Mouse (Mus musculus): ENCODE measurements around the gene Rcbtb1. TPM values are rescaled to one million over a fixed set of nuclear protein-coding genes. Genes with fewer than 3 reads are reported as not detected.
"Not testable (repeated sequence)": the region's sequence is repeated elsewhere in the genome, so short reads cannot be mapped to it uniquely, and the experiment has no call there.

Rcbtb1 gene
- total RNA-seq (2022): 10 to 100 TPM; 39.1 to 44.2 (median 40.2) TPM

GRCm38 (mm10) chr14:59200711-59201603 is at the start of gene Rcbtb1:
Gene Rcbtb1 (plus strand): TSS chr14:59201209.
- peak; percentile 87 to 90 for DNase-seq (ENCODE audit: low spot score in 2 of 2)

- no peak for DNase-seq (ENCODE audit: low spot score in 2 of 2)
These were observed 45.4 kb upstream of the Rcbtb1 start for GRCm38 (mm10) chr14:59155589-59155988.

GRCm38 (mm10) chr14:59157016-59157698 is 43.9 kb upstream of the Rcbtb1 start:
- no peak for DNase-seq (ENCODE audit: low spot score in 2 of 2)

GRCm38 (mm10) chr14:59178649-59179048 is 22.4 kb upstream of the Rcbtb1 start, which contains the start of gene Gm5142:
Gene Gm5142 (minus strand): TSS chr14:59178749.
- no peak for DNase-seq (ENCODE audit: low spot score in 2 of 2)

- DNase-seq (ENCODE audit: low spot score in 2 of 2): no peak
These were observed 18.3 kb upstream of the Rcbtb1 start for GRCm38 (mm10) chr14:59182732-59183131.

- no peak for DNase-seq (ENCODE audit: low spot score in 2 of 2)
These were observed 15.5 kb upstream of the Rcbtb1 start for GRCm38 (mm10) chr14:59185514-59185913.

GRCm38 (mm10) chr14:59186121-59186520 is 14.9 kb upstream of the Rcbtb1 start:
- no peak for DNase-seq (ENCODE audit: low spot score in 2 of 2)

- DNase-seq (ENCODE audit: low spot score in 2 of 2): no peak
These were observed 701 bp downstream of the Rcbtb1 start for GRCm38 (mm10) chr14:59201604-59202215.

GRCm38 (mm10) chr14:59205461-59205860 is 4.5 kb downstream of the Rcbtb1 start:
- DNase-seq (ENCODE audit: low spot score in 2 of 2): no peak

- no peak for DNase-seq (ENCODE audit: low spot score in 2 of 2)
These were observed 5.1 kb downstream of the Rcbtb1 start for GRCm38 (mm10) chr14:59205976-59206583.

- DNase-seq (ENCODE audit: low spot score in 2 of 2): no peak
These were observed 8.0 kb downstream of the Rcbtb1 start for GRCm38 (mm10) chr14:59209003-59209402.

- no peak for DNase-seq (ENCODE audit: low spot score in 2 of 2)
These were observed 8.8 kb downstream of the Rcbtb1 start for GRCm38 (mm10) chr14:59209816-59210215.

GRCm38 (mm10) chr14:59219241-59219640 is 18.2 kb downstream of the Rcbtb1 start:
- DNase-seq (ENCODE audit: low spot score in 2 of 2): no peak

- DNase-seq (ENCODE audit: low spot score in 2 of 2): no peak
These were observed 25.2 kb downstream of the Rcbtb1 start for GRCm38 (mm10) chr14:59226240-59226639.

- no peak for DNase-seq (ENCODE audit: low spot score in 2 of 2)
These were observed 28.8 kb downstream of the Rcbtb1 start for GRCm38 (mm10) chr14:59229822-59230221.

GRCm38 (mm10) chr14:59230331-59230966 is 29.4 kb downstream of the Rcbtb1 start:
- peak in 1 of 2 experiments; percentile 27 for DNase-seq (ENCODE audit: low spot score in 2 of 2)

- no peak for DNase-seq (ENCODE audit: low spot score in 2 of 2)
These were observed 31.0 kb downstream of the Rcbtb1 start for GRCm38 (mm10) chr14:59232003-59232402.

GRCm38 (mm10) chr14:59233635-59234034 is 32.6 kb downstream of the Rcbtb1 start:
- DNase-seq (ENCODE audit: low spot score in 2 of 2): no peak

GRCm38 (mm10) chr14:59250350-59250749 is 49.3 kb downstream of the Rcbtb1 start:
- DNase-seq (ENCODE audit: low spot score in 2 of 2): not testable (repeated sequence)

- DNase-seq (ENCODE audit: low spot score in 2 of 2): not testable (repeated sequence)
These were observed 54.9 kb downstream of the Rcbtb1 start for GRCm38 (mm10) chr14:59255861-59256260.

- no peak for DNase-seq (ENCODE audit: low spot score in 2 of 2)
These were observed 59.0 kb downstream of the Rcbtb1 start, which contains the start of gene Gm6904 for GRCm38 (mm10) chr14:59260056-59260455. Gene Gm6904 (minus strand): TSS chr14:59260216.
